Mouse (Mus musculus) adrenal gland, postnatal 25 days (tissue): ENCODE measurements around the gene BC048562. TPM values are rescaled to one million over a fixed set of nuclear protein-coding genes. Genes with fewer than 3 reads are reported as not detected.

Source experiments
- DNase-seq: peaks from one replicate; pipeline ENCODE4 v3.0.0; 2021; ENCODE audit warnings: mixed read lengths
- total RNA-seq: library from RNA; stranded (reverse); gene quantifications from 2 replicates; pipeline ENCODE4 v1.2.3, GENCODE M21; 2021

Gene BC048562
- total RNA-seq, 1 experiment from 2014 or later: not detected

DNA sequence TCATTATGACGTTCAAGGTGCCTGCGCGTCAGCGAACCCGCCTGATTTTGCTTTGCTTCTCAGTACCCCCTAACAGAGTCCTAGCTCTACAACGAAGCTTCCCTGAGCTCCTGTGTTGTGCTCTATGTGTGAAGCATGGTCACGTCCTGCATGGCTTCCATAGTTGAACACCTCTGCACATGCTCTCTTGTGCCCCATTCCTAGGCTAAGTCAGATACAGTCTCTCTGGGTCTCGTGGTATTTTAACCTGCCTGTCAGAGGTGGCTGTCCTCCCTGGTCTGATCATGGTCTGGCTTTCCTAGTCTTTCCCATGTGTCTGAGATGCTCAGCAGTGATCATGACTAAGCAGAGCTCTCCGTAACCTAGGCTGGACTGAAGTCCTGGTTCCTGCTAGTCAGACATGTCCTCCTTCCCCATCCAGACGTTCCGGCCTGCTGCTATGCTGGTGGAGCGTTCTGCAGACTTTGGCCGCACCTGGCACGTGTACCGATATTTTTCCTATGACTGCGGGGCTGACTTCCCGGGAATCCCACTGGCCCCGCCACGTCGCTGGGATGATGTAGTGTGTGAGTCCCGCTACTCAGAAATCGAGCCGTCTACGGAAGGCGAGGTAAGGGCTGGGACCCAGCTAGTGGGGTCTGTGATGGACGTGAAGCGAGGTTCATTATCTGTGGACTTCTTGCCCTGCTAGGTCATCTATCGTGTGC is 44.7 kb downstream of the BC048562 start:
- DNase-seq: no peak

DNA sequence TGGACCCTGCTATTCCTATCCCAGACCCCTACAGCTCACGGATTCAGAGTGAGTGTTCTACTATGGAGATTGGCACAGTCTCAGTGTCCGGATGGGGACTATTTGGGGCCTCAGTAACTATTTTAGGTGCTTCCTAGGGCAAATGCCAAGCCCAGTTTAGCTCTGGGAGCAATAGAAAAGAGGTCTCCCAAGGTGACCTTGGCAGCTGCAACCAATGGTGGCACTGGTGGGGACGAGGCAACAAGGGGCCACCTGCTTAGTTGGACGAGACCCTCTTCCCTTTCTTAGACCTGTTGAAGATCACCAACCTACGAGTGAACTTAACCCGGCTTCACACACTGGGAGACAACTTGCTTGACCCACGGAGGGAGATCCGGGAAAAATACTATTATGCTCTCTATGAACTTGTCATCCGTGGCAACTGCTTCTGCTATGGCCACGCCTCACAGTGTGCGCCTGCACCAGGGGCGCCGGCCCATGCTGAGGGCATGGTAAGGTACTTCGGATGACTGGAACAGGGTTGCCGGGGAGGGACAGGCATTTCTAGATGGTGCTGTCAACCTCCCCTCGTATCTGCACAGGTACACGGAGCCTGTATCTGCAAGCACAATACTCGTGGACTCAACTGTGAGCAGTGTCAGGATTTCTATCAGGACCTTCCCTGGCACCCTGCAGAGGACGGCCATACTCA is 45.4 kb downstream of the BC048562 start:
- DNase-seq: no peak

DNA sequence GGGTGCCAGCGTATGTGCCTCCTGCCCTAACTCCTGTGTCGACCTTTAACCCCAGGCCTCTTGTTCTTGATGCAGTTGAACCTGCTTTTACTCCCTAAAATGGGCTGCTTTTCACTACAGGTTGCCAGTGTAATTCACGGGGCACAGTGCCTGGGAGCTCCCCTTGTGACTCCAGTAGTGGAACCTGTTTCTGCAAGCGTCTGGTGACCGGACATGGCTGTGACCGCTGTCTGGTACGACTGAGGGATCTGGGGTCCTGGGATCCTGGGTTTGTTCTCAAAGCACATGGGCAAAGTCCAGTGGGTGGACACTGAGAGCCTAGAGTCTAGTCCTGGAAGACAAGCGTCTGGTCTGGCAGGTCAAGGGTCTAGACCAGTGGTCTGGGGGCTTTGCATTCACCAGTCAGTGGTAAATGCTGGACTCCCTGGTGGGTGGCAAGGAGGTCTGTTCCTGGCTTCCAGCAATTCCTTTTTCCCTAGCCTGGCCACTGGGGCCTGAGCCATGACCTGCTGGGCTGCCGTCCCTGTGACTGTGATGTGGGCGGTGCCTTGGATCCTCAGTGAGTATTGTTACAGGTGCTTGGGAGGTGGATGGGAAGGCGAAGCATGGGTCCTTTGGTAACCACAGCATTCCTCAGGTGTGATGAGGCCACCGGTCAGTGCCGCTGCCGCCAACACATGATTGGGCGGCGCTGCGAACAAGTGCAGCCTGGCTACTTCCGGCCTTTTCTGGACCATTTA is 46.9 kb downstream of the BC048562 start:
- no peak for DNase-seq

DNA sequence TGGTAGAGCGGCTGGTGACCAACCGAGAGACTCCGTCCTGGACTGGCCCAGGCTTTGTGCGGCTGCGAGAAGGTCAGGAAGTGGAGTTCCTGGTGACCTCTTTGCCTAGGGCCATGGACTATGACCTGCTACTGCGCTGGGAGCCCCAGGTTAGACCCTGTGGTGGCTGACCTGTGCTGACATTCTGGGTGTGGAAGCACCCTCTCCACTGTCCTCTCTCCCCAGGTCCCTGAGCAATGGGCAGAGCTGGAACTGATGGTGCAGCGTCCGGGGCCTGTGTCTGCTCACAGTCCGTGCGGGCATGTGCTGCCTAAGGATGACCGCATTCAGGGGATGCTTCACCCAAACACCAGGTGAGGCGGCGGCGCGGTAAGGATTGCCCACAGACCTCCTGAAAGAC is 47.7 kb downstream of the BC048562 start:
- no peak for DNase-seq

DNA sequence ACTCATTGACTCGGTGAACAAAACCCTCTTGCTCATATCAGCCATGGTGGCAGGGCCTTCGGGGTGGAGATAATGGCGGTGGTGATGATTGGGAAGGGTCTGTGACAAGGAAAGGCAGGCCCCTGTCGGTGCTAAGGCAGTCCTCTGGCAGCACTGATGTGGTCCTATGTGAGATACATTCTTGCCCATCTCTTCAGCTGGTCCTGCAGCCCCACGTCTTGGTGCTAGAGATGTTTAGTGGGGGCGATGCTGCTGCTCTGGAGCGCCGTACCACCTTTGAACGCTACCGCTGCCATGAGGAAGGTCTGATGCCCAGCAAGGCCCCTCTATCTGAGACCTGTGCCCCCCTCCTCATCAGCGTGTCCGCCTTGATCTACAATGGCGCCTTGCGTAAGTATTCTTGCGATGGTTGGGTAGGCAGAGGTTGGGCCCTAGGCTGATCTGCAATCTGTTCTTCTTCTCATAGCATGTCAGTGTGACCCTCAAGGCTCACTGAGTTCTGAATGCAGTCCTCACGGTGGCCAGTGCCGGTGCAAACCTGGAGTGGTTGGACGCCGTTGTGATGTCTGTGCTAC is 49.1 kb downstream of the BC048562 start:
- DNase-seq: no peak

DNA sequence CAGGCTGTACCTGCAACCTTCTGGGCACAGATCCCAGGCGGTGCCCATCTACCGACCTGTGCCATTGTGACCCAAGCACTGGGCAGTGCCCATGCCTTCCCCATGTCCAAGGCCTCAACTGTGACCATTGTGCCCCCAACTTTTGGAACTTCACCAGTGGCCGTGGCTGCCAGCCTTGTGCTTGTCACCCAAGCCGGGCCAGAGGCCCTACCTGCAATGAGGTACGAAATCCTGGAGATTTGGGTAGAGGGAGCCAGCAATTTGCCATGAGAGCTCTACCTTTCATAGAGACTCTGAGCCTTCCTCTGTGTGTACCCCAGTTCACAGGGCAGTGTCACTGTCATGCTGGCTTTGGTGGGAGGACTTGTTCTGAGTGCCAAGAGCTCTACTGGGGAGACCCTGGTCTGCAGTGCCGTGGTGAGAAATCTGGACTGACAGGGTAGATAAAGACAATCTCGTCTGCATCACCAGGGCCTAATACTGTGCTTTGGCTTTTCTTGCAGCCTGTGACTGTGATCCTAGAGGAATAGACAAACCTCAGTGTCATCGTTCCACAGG is 50.8 kb downstream of the BC048562 start:
- DNase-seq: no peak

DNA sequence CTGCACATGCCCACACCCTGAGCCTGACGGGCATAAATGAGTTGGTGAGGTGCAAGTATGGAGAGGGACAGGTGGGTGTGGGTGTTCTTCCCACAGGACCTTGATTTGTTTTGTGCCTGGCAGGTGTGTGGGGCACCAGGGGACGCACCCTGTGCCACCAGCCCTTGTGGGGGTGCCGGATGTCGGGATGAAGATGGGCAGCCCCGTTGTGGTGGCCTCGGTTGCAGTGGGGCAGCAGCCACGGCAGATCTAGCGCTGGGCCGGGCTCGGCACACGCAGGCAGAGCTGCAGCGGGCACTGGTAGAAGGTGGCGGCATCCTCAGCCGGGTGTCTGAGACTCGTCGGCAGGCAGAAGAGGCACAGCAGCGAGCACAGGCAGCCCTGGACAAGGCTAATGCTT is 52.1 kb downstream of the BC048562 start:
- DNase-seq: no peak

DNA sequence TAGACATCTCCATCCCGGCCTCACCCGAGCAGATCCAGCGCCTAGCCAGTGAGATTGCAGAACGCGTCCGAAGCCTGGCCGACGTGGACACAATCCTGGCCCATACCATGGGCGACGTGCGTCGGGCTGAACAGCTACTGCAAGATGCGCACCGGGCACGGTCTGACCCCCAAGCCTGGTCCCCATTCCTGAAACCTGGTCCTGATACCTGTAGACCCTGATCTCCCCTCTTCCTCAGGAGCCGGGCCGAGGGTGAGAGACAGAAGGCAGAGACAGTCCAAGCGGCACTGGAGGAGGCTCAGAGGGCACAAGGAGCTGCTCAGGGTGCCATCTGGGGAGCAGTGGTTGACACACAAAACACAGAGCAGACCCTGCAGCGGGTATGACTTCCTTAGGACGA is 52.9 kb downstream of the BC048562 start:
- DNase-seq: no peak

DNA sequence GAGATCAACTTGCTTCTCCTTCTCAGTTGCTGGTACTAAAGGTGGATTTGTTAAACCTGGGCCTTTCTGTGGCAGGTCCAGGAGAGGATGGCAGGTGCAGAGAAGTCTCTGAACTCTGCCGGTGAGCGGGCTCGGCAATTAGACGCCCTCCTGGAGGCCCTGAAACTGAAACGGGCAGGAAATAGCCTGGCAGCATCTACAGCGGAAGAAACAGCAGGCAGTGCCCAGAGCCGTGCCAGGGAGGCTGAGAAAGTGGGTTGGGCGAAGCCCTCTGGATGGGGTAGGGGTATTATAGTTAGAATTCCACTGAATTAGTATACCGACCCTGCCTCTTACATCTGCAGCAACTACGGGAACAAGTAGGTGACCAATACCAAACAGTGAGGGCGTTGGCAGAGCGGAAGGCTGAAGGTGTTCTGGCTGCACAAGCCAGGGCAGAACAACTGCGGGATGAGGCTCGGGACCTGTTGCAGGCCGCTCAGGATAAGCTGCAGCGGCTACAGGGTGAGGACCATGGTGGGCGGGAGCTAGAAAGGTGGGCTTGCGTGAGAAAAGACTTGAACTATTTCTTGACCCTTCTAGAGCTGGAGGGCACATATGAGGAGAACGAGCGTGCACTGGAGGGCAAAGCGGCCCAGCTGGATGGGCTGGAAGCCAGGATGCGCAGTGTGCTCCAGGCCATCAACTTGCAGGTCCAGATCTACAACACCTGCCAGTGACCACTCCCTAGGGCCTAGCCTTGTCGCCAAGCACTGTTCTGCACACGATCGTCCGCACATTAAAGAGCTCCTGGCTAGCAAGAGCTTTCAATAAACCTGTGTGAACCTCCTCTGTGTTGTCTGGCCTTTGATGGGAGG is 53.6 kb downstream of the BC048562 start:
- no peak for DNase-seq

DNA sequence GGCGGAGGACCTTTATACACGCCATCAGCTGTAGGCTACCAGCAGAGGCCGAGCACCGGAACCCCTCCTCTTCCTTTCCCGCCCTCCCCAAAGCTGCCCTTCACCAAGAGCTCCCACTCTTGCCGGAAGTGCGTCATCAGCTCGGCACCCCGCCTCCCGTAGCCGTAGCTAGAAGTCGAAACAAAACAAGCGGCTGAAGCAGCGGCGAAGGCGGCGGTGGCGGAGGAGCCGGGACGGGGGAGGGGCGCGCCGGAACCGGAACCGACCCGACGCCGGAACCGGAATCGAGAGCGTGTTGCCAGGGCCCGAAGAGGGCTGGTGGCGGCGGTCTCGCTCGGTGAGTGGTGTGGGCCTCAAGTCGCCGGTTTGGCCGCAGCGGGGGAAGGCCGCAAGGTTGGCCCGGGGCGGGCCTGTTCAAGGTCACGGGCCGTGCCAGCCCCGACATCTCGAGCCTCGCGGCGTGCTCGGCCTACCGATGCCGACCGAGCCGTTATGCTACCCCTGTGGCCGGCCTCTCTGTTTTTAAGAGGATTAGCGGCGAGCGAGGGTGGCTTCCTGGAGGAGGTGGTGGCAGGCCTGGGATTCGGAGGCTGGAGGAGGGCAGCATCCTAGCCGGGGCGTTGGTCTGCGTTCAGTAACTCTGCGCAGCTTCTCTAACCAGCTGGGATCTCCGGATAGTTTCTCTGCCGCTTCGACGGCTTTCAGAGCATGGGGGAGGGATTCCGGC is 54.4 kb downstream of the BC048562 start, which contains the start of gene Usp19:
Usp19 (plus strand) TSS at position 44 of the 727 bp plus-strand sequence.
- peak; percentile 95 for DNase-seq

DNA sequence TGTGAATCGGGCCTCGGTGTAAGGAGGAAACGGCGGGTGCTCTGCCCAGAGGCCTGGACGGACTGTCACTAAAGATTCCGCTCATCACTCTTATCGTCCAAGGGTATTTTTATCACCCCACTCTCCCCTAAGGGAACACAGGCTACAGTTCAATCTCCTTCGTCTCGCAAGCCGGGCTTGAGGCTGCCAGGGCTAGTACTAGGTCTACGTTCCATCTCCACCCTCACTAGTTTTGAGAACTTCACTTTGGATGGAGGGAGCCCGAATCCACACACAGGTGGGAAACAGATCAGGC is 55.0 kb downstream of the BC048562 start:
- no peak for DNase-seq

DNA sequence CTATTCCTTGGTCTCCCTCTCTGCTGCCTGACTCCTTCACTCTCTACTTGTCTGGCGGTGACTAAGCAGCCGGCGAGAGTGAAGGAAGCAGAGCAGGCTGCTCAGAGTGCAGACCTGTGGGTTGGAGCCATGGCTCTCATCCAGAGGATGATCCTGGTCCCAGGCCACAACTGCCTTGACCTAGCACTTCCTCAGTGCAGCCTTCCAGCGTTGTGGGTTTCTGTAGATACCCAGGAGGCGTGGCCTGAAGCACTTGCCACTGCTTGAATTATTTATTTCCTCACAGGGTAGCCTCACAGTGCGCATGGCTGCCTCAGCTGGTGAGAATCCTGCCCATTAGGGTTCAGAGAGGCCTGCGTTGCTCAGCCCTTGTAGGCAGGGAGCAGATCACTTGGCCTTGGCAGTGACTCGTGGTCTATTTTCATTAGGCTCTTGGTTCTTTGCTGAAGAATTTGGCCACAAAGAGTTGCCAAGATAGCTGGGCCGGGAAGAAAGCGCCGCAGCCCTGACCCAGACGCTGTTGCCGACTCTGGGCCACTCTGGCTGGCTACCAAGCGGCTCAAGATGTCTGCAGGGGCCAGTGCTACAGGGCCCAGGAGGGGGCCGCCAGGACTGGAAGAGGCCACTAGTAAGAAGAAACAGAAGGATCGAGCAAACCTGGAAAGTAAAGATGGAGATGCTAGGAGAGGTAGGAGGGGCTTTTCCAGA is 55.9 kb downstream of the BC048562 start:
- DNase-seq: peak; percentile 74

DNA sequence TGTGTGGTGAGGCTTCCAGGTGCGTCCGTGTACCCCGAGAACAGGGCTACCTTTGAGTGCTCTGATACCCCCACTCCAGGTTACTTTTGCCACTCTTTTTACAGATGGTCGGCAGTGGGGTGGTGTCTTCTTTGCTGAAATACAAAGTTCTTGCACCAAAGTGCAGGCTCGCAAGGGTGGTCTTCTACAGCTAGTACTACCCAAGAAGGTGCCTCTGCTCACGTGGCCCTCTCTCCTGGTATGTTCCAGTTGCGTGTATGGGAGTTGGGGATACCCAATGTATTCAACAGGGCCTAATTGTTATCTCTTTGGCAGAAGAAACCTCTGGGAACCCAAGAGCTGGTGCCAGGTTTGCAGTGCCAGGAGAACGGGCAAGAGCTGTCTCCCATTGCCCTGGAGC is 57.0 kb downstream of the BC048562 start:
- DNase-seq: no peak

DNA sequence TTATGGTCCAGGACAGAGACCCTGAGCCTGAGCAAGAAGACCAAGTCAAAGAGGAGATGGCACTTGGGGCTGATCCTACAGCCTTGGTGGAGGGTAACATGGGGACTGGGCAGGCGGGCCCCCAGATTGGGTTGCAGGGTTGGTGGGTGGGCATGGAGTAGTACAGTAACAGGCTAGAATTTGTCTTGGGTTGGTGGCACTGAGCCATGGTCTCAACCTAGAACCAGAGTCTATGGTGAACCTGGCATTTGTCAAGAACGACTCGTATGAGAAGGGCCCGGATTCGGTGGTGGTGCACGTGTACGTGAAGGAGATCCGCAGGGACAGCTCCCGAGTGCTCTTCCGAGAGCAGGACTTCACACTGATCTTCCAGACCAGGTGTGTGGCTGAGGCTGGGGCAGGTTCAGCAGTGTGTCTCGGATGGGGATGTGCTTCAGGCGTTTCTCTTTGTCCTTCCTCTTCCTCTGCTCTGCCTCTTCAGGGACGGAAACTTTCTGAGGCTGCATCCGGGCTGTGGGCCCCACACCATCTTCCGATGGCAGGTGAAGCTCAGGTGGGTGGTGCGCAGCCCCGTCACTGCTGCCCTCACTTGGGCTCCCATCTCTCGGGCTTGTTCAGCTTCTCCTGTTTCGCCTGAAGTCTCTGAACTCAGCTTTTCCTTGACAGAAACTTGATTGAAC is 58.0 kb downstream of the BC048562 start:
- no peak for DNase-seq

DNA sequence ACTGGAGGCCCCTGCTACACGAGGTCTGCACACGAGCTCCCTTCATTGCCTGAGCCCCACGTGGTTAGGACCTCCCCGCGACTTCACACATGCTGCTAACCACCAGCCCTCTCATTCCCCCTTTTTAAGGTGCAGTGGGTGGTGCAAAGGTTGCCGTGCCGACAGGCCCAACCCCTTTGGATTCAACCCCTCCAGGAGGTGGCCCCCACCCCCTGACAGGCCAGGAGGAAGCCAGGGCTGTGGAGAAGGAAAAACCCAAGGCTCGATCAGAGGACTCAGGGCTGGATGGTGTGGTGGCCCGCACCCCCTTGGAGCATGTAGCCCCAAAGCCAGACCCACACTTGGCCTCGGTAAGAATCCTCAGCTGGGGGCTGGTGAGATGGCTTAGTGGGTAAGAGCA is 58.6 kb downstream of the BC048562 start:
- no peak for DNase-seq
